Mouse (Mus musculus): ENCODE results near the gene Satb2.

Gene Satb2

DNA sequence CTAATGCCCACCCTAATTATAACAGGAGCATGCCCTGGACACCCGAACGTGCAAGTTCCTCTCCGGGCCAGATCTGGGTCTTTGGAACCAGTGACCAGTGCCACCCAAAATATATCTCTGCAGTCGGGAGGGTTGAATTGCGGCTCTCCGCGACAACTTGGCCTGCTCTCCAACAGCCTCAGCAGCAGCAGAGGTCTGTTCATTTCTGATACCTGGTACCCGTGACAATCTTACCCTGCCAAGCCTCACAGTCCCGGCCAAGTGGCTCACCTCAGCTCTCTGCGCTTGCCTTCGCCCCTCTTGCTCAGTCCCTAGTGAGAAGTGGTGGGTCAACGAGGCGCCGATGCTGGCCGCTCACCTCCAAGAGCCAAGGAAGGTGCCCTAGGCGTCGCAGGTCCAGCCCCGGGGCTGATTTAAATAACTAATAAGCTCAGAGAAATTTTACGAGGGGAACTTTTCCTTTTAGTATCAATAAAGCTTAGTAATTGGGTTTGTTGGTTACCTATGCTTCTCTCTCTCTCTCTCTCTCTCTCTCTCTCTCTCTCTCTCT is at the start of gene Satb2:
Gene Satb2 (minus strand): TSS at position 500 of the 550 bp plus-strand sequence.
- DNase-seq, result no peak

GRCm38 (mm10) chr1:57018941-57019340 is 40.5 kb upstream of the Satb2 start:
- no peak for DNase-seq

GRCm38 (mm10) chr1:57013856-57014255 is 35.4 kb upstream of the Satb2 start:
- no peak for DNase-seq

DNA sequence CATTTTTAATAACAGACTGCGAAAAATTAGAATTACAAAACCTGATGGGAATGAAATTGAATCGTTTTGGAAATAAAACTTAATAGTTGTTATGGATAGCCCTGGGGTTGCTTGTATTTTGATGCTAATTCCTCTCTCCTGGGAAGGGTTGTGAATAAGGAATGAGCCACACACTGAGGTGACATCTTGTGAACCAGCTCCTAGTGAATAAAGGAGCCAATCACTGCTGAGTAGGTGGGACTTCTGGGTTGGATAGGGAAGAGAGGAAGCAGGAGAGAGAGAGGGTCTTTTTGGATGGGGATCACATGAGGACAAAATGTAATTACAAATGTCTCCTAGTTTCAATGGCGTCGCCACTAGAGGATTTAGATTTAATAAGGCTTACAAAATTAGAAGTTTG is 30.7 kb upstream of the Satb2 start:
- DNase-seq, result no peak

GRCm38 (mm10) chr1:56995041-56995440 is 16.6 kb upstream of the Satb2 start:
- no peak for DNase-seq

DNA sequence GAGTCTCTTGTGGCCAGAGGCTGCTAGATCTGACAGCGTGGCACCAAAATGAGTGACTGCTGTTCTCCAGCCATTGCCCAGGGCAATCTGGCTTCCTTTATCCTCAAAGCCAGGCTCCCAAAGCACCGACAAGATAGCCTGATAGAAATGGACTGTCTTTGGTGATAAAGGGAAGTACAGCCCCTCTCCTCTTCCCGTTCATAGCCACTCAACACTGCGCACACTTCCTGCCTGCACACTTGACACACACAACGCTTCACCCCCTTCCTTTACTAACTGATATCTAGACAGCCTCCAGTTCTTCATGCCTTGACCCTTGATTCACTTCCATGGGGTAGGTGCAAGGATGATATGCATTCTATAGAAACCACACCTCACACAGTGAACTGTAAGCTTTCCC is 13.9 kb upstream of the Satb2 start:
- no peak for DNase-seq

GRCm38 (mm10) chr1:56991613-56992012 is 13.2 kb upstream of the Satb2 start:
- DNase-seq, result peak; percentile 41

DNA sequence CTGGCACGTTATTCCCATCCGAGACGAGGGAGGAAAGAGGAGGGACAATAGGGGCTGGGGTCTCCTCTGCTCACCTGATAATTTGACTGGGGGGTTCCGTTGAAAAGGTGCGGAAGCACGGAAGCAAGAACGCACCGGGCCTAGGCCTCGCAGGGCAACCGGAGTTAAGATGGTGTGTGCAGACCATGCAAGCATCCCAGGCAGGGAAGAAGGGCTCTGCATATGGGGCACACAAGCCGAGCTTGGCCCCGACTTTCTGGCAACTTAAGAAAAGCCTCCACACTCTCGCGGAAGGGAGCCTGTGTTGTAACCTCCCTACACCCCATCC is 6.0 kb upstream of the Satb2 start:
- no peak for DNase-seq

DNA sequence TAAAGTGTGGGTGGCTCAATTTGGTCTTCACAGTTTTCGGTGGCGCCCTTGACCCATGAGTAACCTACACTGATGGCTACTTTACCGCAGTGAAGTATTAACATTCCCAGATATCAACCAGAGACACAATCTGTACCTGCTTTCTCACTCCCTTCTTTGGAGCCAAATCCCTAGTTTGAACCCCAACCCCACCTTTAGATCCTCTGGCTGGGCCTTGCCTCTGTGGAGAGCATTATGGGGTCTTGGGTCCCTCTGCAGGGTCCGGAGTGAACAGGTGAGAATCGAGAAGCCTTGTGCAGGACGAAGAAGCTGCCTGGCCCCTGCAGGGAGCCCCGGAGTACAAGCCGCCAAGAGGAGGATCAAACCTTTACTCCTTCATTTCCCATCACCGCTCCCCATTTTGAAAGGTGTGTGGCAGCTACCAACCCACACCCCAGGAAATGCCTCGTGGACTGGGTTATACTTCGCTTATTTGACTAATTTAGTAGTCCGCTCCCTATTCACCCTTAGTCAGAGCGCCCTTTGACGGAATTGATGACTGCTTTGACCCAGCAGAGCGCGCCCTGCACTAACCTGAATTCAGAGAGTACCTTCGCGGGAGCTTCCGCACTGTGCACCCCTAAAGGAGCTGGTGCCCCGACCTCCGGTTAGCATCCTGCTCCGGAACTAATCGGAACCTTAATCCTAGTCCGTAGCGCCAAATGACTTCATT is 5.5 kb upstream of the Satb2 start:
- DNase-seq, result no peak

- DNase-seq, result no peak
Measured at GRCm38 (mm10) chr1:56983100-56983590, 4.7 kb upstream of the Satb2 start.

GRCm38 (mm10) chr1:56982631-56983030 is 4.2 kb upstream of the Satb2 start:
- DNase-seq, result no peak

GRCm38 (mm10) chr1:56981947-56982555 is 3.6 kb upstream of the Satb2 start:
- no peak for DNase-seq

- no peak for DNase-seq
Measured at GRCm38 (mm10) chr1:56981508-56981907, 3.1 kb upstream of the Satb2 start.

GRCm38 (mm10) chr1:56980631-56981275 is 2.3 kb upstream of the Satb2 start:
- no peak for DNase-seq

DNA sequence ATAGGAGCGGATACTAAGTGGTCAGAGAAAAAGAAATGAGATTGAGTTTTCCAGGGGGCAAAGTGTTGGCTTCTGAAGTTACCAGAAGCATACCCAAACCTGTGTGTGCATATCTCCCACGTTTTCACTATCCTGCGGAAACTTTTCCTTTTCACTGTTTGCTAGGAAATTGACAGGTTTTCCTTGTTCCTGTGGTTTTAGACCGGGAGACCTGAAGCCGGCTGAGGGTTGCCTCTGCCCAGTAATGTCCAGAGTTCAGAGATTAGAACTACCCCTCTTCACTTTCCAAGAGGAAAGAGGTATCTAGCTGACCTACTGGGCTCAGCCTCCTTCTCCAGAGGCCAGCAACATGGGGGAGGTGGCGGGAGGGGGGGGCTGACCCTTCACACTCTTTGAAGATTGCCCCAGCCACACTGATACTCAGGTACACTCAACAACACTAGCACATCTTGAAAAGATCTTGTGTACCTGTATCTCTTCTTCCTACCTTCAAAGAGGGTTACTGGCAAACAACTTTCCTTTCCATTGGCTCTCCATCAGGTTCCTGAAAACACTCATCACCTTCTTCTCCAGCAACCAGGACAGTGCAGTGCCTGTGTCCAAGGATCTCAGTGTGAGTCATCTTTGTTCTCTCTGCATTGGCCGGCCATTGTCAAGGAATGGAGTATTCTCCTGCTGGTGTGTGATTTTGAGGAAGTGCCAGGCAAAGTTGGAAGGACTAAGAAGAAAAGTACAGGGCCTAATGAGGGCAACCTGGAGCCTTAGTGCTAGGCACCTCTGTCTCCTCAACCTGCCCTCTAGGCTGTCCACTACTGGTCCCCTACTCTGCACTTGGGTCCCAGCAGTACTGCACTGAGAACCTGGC is 1.3 kb upstream of the Satb2 start:
- DNase-seq, result no peak

DNA sequence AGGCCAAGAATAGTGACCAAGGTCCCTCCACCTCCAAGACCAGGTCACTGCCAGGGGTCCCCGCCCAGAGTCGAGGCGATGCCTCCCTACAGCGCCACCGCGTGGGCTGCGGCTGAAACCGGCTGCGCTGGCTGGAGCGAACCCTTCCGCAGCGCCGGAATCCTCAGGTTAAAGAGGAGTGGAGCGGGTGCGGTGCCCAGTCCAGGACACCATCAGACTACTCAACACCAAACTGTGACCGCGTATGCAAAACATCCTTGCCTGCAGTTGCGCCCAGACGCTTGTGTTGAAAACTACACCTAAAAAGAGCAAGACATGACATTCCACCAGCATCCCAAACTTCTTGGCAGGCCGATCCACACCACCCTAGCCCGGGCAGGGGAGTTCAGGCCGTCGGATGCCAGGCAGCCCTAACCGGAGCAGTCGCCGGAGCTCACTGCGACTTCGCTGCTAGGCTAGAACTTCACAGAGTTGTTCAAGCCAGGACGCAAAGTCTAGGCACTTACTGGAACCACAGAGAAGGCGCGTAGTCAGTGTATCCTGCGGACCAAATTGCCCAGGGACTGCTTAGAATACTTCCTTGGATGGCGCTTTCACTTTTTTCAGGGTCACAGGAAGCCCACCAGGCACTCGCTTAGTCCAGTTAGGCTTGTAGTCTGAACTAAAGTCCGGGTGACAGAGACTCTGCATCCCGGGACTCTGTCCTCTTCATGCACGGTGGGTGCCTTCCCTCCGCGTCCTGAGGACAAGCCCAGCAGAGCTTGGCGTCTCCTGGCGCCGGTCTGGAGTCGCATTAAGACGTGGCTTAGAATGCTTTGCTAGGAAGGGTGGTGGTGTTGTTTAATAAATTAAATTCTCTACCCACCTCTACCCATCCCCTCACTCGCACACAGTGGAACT is 999 bp downstream of the Satb2 start:
- peak; percentile 72 for DNase-seq

DNA sequence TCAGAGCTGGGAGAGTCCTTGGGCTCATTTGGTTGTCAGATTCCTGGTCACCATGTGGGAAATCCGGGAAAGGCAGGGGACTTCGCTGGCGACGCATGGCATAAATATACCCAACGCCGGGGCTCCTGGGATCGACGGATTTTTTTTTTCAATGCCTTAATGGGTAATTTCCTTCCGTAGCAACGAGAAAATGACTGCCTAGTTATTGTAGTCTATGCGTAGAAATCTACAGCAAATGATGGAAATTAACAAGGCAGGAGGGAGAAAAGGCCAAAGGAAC is 1.7 kb downstream of the Satb2 start:
- DNase-seq, result no peak

GRCm38 (mm10) chr1:56976044-56976824 is 2.2 kb downstream of the Satb2 start:
- no peak for DNase-seq

GRCm38 (mm10) chr1:56975546-56975945 is 2.9 kb downstream of the Satb2 start:
- no peak for DNase-seq

DNA sequence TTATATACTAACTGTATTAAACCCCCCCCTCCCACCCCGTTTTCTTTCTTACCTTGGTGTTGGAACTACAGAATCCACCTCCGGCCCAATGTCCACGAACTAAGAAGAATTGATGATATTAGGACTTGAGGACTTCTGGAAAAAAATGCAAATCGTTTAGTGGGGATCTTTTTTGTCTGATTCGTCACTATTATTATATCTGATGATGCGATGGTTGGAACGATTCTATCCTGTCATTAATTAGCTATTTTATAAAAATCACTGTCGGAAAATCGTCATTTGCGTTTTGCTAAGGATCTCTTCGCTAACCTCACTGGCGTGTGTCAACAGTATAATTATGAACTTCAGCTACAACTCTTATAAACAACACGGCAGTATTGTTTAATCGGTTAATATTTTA is 4.3 kb downstream of the Satb2 start:
- DNase-seq, result no peak

DNA sequence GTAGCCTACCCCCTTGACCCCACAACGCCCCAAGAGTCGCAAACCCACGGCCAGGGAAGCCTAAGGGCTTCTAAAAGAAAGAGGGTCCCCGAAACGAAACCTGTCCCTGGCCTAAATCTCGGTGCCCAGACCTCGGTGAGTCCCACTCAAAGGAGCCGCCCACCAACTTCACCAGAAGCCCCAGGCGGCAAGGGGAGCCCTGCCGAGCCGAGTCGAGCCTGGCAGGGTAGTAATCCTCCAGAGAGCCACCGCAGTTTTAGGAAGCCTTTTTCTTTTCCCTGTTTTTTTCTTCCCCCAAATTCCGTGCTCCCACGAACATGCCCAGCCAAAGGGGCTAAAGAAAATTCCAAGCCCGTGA is 4.9 kb downstream of the Satb2 start:
- DNase-seq, result no peak

All from lung, postnatal 10 days (tissue).